Mouse (Mus musculus) intestine, embryonic 15.5 days (tissue): Measurements from ENCODE around the gene Exosc3. TPM values are rescaled to one million over a fixed set of nuclear protein-coding genes. Genes with fewer than 3 reads are reported as not detected.
"Not testable (repeated sequence)": the region's sequence is repeated elsewhere in the genome, so short reads cannot be mapped to it uniquely, and the experiment has no call there.

Experiments
- ATAC-seq: fragments of 200-750 bp; cut with Nextera tagmentation; 2 replicates; pipeline ENCODE4 v1.8.0; 2017; ENCODE audit warnings: moderate TSS enrichment, moderate library complexity
- H3K27ac ChIP-seq: fragments of 300-500 bp; sonication (generic); 2 replicates; pipeline ENCODE4 v1.5.1; 2015; ENCODE audit warnings: mild to moderate bottlenecking, inconsistent platforms
- H3K27me3 ChIP-seq: fragments of 300-500 bp; sonication (generic); replicated peaks from 2 replicates; pipeline ENCODE4 v1.6.1; 2015; ENCODE audit warnings: inconsistent platforms
- H3K36me3 ChIP-seq: fragments of 300-500 bp; sonication (generic); 2 replicates; pipeline ENCODE4 v1.6.1; 2015; ENCODE audit warnings: inconsistent platforms
- H3K4me1 ChIP-seq: fragments of 300-500 bp; sonication (generic); replicated peaks from 2 replicates; pipeline ENCODE4 v1.6.1; 2015; ENCODE audit warnings: inconsistent platforms
- H3K4me2 ChIP-seq: fragments of 300-500 bp; sonication (generic); replicated peaks from 2 replicates; pipeline ENCODE4 v1.6.1; 2015; ENCODE audit warnings: mild to moderate bottlenecking, inconsistent platforms
- H3K4me3 ChIP-seq: fragments of 300-500 bp; sonication (generic); replicated peaks from 2 replicates; pipeline ENCODE4 v1.5.1; 2015; ENCODE audit warnings: inconsistent platforms
- H3K9ac ChIP-seq: fragments of 300-500 bp; sonication (generic); 2 replicates; pipeline ENCODE4 v1.6.1; 2015; ENCODE audit warnings: inconsistent platforms
- H3K9me3 ChIP-seq: fragments of 300-500 bp; sonication (generic); 2 replicates; pipeline ENCODE4 v1.6.1; 2016; ENCODE audit warnings: inconsistent platforms
- WGBS: fragments of 180-500 bp; shearing (Covaris S2); methylation state at CpG from one replicate; pipeline ENCODE4 v1.1.7; 2015; 5-methylcytosine and 5-hydroxymethylcytosine counted together
- polyA plus RNA-seq: library from polyadenylated mRNA; unstranded; fragments of >200 nt; fragmentation: Nextera tagmentation; extraction: Ambion mirVana; gene quantifications from 2 replicates; pipeline ENCODE4 v1.2.1, GENCODE M21; 2015

The Exosc3 gene
- polyA plus RNA-seq = 75.4 and 90.4 TPM in 2 replicates

GRCm38 (mm10) chr4:45342286-45343155 is at the start of gene Exosc3:
TSS of gene Exosc3 (minus strand) at chr4:45342732.
- H3K9ac ChIP-seq = peak within 1 kb of the TSS; percentile 74
- peak within 1 kb of the TSS; percentile 97 for H3K4me3 ChIP-seq
- under 1% methylated on average over 59 of the region's 76 CpGs for WGBS
- H3K36me3 ChIP-seq = no peaks in the 10 kb centered on the region
- H3K27ac ChIP-seq = peak within 1 kb of the TSS; percentile 96
- H3K4me2 ChIP-seq = peak within 1 kb of the TSS; percentile 82
- peak; percentile 93 for ATAC-seq
- H3K27me3 ChIP-seq = no peaks in the 10 kb centered on the region
- H3K4me1 ChIP-seq = peaks cover 9% of the 10 kb centered on the region; the same call in 1 of the 2 replicates
- H3K9me3 ChIP-seq = no peaks in the 10 kb centered on the region

GRCm38 (mm10) chr4:45392099-45392498 is 49.6 kb upstream of the Exosc3 start:
- ATAC-seq = no peak
- Histone ChIP-seq H3K27me3 (no peaks in the 10 kb centered on the region), H3K27ac (no peak overlapping the region), H3K4me2 (no peak overlapping the region), H3K4me1 (no peaks in the 10 kb centered on the region), H3K9me3 (no peaks in the 10 kb centered on the region), H3K9ac (no peak overlapping the region), H3K36me3 (peaks cover 2% of the 10 kb centered on the region; the same call in 1 of the 2 replicates), H3K4me3 (no peak overlapping the region)
- WGBS = 68% methylated on average over 4 of the region's 4 CpGs

- H3K4me1 ChIP-seq, H3K9me3 ChIP-seq, H3K36me3 ChIP-seq, H3K9ac ChIP-seq, ATAC-seq, H3K4me3 ChIP-seq, H3K27me3 ChIP-seq, H3K27ac ChIP-seq, H3K4me2 ChIP-seq: not testable (repeated sequence)
- WGBS = 93% methylated on average over 5 of the region's 5 CpGs
Observed at GRCm38 (mm10) chr4:45387296-45387695, 44.8 kb upstream of the Exosc3 start.

GRCm38 (mm10) chr4:45382133-45382532 is 39.6 kb upstream of the Exosc3 start:
- not testable (repeated sequence) for H3K9ac ChIP-seq, H3K27ac ChIP-seq, H3K4me2 ChIP-seq, ATAC-seq, H3K27me3 ChIP-seq, H3K4me1 ChIP-seq, H3K36me3 ChIP-seq, H3K9me3 ChIP-seq, H3K4me3 ChIP-seq
- 49% methylated on average over 2 of the region's 2 CpGs for WGBS

GRCm38 (mm10) chr4:45380903-45381580 is 38.5 kb upstream of the Exosc3 start:
- not testable (repeated sequence) for H3K27ac ChIP-seq, H3K9me3 ChIP-seq, H3K4me3 ChIP-seq, H3K36me3 ChIP-seq, H3K27me3 ChIP-seq, H3K4me1 ChIP-seq, H3K9ac ChIP-seq, H3K4me2 ChIP-seq, ATAC-seq
- 89% methylated on average over 10 of the region's 10 CpGs for WGBS

- WGBS = 79% methylated on average over 4 of the region's 4 CpGs
- Histone ChIP-seq H3K4me3 (no peak overlapping the region), H3K27me3 (no peaks in the 10 kb centered on the region), H3K4me2 (no peak overlapping the region), H3K4me1 (no peaks in the 10 kb centered on the region), H3K9me3 (no peaks in the 10 kb centered on the region), H3K36me3 (peaks cover 24% of the 10 kb centered on the region), H3K27ac (no peak overlapping the region), H3K9ac (no peak overlapping the region)
- no peak for ATAC-seq
Observed at GRCm38 (mm10) chr4:45376573-45376972, 34.0 kb upstream of the Exosc3 start.

GRCm38 (mm10) chr4:45374879-45375278 is 32.3 kb upstream of the Exosc3 start:
- Histone ChIP-seq H3K27me3 (no peaks in the 10 kb centered on the region), H3K4me3 (no peak overlapping the region), H3K27ac (no peak overlapping the region), H3K9ac (no peak overlapping the region), H3K4me1 (no peaks in the 10 kb centered on the region), H3K36me3 (peaks cover 24% of the 10 kb centered on the region), H3K4me2 (no peak overlapping the region), H3K9me3 (no peaks in the 10 kb centered on the region)
- WGBS = 62% methylated on average over 5 of the region's 5 CpGs
- ATAC-seq = no peak

- Histone ChIP-seq H3K4me1 (no peaks in the 10 kb centered on the region), H3K36me3 (peaks cover 22% of the 10 kb centered on the region), H3K4me2 (no peak overlapping the region), H3K9me3 (no peaks in the 10 kb centered on the region), H3K27me3 (no peaks in the 10 kb centered on the region), H3K27ac (no peak overlapping the region), H3K4me3 (no peak overlapping the region), H3K9ac (no peak overlapping the region)
- 88% methylated on average over 3 of the region's 3 CpGs for WGBS
- ATAC-seq = no peak
Observed at GRCm38 (mm10) chr4:45371261-45371660, 28.7 kb upstream of the Exosc3 start.

- no peak overlapping the region for H3K4me3 ChIP-seq
- no peaks in the 10 kb centered on the region for H3K9me3 ChIP-seq
- H3K4me2 ChIP-seq = no peak overlapping the region
- no peaks in the 10 kb centered on the region for H3K27me3 ChIP-seq
- no peak overlapping the region for H3K27ac ChIP-seq
- H3K4me1 ChIP-seq = no peaks in the 10 kb centered on the region
- ATAC-seq = no peak
- no peaks in the 10 kb centered on the region for H3K36me3 ChIP-seq
- H3K9ac ChIP-seq = no peak overlapping the region
- WGBS = 87% methylated on average over 3 of the region's 3 CpGs
Observed at GRCm38 (mm10) chr4:45356653-45357052, 14.1 kb upstream of the Exosc3 start.

GRCm38 (mm10) chr4:45341669-45342249 is 773 bp downstream of the Exosc3 start, which contains the start of gene Dcaf10:
TSS of gene Dcaf10 (plus strand) at chr4:45342101.
- peak within 1 kb of the TSS; percentile 96 for H3K27ac ChIP-seq
- 1% methylated on average over 42 of the region's 42 CpGs for WGBS
- H3K4me2 ChIP-seq = peak within 1 kb of the TSS; percentile 82
- H3K36me3 ChIP-seq = no peaks in the 10 kb centered on the region
- ATAC-seq = peak; percentile 98
- peak within 1 kb of the TSS; percentile 97 for H3K4me3 ChIP-seq
- H3K9me3 ChIP-seq = no peaks in the 10 kb centered on the region
- H3K4me1 ChIP-seq = peaks cover 9% of the 10 kb centered on the region; the same call in 1 of the 2 replicates
- H3K9ac ChIP-seq = peak within 1 kb of the TSS; percentile 74
- no peaks in the 10 kb centered on the region for H3K27me3 ChIP-seq

GRCm38 (mm10) chr4:45341226-45341625 is 1.3 kb downstream of the Exosc3 start:
- Histone ChIP-seq H3K27ac (peak overlapping the region; percentile 96; the same call in 1 of the 2 replicates), H3K27me3 (no peaks in the 10 kb centered on the region), H3K4me3 (peak overlapping the region; percentile 97), H3K9me3 (no peaks in the 10 kb centered on the region), H3K4me1 (peaks cover 9% of the 10 kb centered on the region; the same call in 1 of the 2 replicates), H3K36me3 (no peaks in the 10 kb centered on the region), H3K9ac (peak overlapping the region; percentile 65; the same call in 1 of the 2 replicates), H3K4me2 (peak overlapping the region; percentile 82)
- ATAC-seq = no peak
- 60% methylated on average over 9 of the region's 9 CpGs for WGBS

- no peak for ATAC-seq
- 58% methylated on average over 3 of the region's 3 CpGs for WGBS
- no peaks in the 10 kb centered on the region for H3K9me3 ChIP-seq
Observed at GRCm38 (mm10) chr4:45332466-45332865, 10.1 kb downstream of the Exosc3 start.

More at GRCm38 (mm10) chr4:45332466-45332865, 10.1 kb downstream of the Exosc3 start:
- no peaks in the 10 kb centered on the region for H3K36me3 ChIP-seq
- H3K4me1 ChIP-seq = no peaks in the 10 kb centered on the region
- H3K9ac ChIP-seq = no peak overlapping the region
- 0 out of 2 replicates have a peak, but pooled peaks cover 2% of the 10 kb centered on the region for H3K27me3 ChIP-seq
- H3K4me3 ChIP-seq = no peak overlapping the region
- no peak overlapping the region for H3K27ac ChIP-seq
- H3K4me2 ChIP-seq = no peak overlapping the region
